Mouse (Mus musculus) adrenal gland, adult 2 months (tissue): ENCODE data around the gene Snx32. TPM values are rescaled to one million over a fixed set of nuclear protein-coding genes. Genes with fewer than 3 reads are reported as not detected.

Experiments
- DNase-seq: peaks from one replicate; pipeline ENCODE4 v3.0.0; 2021
- polyA plus RNA-seq: library from polyadenylated mRNA; depleted of rRNA; stranded (reverse); fragments of >200 nt; gene quantifications from 2 replicates; pipeline ENCODE4 v1.2.3, GENCODE M21; 2012
- total RNA-seq, 2 experiments: library from RNA; stranded (reverse); gene quantifications; 2 replicates each; pipeline ENCODE4 v1.2.3; 2021

Gene Snx32
- total and polyA plus RNA-seq, 3 experiments, result 12.2 to 14.1 (median 13.0) TPM

DNA sequence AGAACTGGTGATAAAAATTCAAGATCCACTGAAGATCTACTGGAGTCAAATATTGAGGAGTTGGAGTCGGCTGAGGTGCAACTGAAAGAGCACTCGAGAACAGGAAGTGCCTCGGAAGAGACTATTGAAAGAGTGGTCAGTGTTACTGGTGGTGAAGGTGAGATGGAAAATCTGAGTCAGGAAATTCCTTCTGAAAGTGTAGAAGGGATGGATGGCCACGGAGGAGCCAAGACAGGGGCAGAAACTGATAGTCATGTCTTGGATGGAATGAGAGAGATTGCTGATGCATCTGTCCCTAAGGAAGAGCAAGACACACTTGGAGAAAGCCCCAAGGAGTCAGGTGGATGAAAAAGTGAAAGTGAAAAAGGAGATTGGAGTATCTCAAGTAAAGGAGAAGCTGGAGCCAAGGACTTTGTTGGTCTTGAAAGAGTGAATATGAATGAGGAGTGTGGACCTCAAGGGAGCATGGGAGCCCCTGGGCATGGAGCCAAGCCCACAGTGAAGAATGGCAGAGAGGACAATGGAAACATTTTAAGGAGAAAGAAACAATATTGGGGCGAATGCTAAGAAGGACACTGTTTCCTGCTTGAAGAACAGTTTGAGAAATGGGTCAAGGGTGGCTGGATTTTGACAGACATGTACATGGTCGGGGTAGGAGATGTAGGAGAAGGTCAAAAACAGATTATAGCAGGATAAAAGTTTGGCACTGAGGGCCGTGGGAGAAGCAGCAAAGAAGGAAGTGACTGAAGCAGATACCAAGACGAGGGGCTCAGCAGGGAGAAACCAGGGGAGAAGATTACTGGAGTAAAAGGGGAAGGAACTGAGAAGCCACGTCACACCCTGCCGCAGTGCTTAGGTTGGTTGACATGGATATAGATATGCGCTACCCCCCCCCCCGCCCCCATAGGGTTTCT lies 2.0 kb upstream of the Snx32 start:
- no peak for DNase-seq

DNA sequence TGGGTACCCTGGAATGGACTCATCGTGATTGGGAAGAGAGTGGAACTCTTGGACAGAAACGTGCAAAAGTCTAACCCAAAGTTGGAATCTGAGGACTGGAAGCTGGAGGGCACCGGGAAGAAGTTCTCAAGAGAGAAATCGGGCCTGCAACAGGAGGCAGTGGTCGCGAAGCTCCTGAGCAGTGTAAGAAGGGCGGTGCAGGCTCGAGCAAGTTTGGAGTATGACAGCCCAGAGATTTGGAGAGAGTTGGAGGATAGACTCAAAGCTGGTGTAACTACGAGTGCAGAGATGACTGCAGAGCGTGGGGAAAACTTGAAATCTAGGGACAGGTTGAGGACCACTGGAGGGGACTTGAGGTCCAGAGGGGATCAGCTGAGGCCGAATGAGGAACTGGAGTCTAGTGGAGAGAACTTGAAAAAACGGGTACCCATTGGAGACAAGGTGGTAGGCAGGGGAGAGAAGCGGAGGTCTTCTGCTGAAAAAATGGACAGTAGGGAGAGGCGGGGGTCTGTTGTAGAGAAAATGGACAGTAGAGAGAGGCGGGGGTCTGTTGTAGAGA lies 815 bp upstream of the Snx32 start:
- no peak for DNase-seq

DNA sequence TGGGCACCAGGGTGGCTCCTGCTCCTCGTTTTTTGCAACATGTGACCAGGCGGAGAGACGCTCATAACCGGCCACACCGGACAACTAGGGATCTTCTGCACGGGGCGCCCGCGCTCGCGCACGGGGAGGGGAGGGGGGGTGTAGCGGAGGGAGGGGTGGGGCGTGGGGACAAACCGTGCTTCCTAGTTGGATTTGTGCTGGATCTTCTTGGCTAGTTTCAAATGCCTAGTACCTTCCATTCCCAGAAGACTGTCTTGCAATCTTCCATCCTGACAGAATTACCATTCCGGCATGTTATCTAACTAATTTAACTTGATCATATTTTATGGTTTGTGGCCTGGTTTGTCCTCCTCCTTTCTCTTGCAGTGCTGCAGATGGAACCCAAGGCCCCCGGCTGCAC lies 6.7 kb downstream of the Snx32 start, which contains the start of gene 1700020D05Rik:
TSS of gene 1700020D05Rik (minus strand) at position 101 of the 400 bp plus-strand sequence.
- no peak for DNase-seq

- peak; percentile 69 for DNase-seq
These were observed 9.9 kb downstream of the Snx32 start for GRCm38 (mm10) chr19:5500330-5500875.

DNA sequence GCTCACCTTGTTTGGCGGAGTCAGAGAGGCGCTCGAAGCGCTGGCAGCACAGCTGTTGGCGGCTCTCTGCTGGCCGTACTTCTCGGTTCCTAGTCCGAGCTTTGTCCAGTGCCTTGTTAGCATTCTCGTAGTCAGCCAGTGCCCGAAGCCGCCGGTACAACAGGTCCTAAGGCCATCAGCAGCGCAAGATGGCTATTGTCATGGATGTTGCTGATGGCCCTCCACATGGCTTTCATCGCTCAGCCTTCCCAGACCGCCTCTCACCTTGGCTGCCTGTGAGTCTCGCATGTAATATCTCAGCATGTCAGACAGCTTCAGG lies 14.3 kb downstream of the Snx32 start:
- DNase-seq, result no peak

DNA sequence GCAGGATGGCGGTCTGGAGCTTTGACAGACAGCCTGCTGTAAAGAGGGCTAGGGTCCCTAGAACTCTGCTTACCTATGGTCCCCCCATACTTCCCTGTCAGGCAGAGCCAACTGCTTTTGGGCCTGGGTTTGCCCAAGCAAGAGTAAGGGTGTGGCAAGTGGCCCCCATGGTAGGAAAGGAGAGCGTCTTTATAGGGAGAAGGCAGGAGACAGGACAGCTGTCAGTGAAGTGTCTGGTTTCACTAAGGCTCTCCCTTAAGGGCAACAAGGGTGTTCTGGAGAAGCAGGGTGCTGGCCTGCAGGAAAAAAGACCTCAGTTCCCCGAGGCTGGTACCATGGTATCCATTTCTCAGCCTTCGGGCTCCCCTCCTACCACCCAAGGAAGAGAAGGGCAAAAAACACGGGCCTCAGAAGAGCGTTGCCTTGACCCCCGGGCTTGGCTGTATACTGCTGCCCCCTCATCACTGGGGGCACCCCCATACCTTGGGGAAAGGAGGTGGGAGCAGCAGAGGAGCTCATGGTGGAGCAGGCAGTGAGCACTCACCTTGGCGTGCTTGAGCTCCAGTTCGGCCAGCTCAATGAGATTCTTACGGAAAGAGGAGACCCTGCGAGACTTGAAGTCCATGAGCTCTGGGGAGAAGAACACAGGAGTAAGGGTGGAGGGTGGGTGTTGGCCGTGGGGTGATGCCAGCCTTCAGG lies 14.8 kb downstream of the Snx32 start:
- DNase-seq, result peak; percentile 8

- DNase-seq, result no peak
These were observed 16.0 kb downstream of the Snx32 start for GRCm38 (mm10) chr19:5494314-5494713.

- DNase-seq, result peak; percentile 56
These were observed 17.0 kb downstream of the Snx32 start for GRCm38 (mm10) chr19:5493301-5493721.

DNA sequence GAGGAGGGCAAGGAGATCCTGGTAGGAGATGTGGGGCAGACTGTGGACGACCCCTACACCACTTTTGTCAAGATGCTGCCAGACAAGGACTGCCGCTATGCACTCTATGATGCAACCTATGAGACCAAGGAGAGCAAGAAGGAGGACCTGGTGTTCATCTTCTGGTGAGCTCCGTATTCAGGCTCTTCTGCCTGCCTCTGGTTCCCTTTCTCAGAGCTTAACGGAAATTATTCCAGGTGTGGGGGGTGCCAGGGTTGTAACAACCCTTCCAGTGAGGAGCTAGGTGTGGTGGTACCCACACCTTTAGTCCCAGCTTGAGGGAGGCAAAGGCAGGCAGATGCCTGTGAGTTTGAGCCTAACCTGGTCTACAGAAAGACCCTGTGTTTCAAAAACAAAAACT lies 17.7 kb downstream of the Snx32 start:
- DNase-seq, result no peak

DNA sequence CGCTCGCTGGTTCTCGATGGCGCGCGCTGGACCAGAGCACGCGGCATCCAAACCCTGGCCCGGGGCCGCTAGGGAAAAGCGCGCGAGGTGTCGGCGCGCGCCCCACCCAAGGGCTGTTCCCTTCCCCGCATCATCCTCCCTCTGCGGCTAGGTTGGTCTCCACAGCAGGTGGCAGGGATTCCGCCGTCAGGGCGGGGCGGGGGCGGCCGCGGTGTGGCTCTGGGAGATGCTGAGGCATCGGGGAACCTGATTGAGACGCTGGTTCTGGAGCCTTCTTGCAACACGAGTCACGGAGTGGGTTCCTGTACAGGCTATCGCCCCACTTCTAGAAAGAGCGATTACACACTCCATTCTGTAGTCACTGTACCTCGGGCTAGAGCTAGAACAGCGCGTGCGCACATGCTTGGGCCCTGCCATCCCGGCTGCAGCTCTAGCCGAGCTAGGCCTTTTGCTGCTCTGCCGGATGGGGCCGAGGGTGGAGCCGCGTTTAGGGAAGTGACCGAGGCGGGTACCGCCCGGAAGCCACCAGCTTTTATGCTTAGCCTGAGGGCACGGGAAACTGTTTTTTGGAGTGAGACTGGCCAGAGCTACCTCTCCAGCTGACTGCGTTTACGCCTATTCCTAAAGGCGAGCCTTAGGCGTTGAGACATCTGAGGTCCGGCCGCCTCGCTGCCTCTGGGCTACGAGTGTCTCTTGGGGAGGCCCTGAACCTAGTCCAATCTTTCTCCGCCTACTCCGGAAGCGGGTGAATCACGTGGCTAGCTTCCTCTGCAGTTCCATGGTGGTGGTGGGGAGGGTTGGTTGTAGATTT lies 19.2 kb downstream of the Snx32 start:
- peak; percentile 92 for DNase-seq

- peak; percentile 97 for DNase-seq
These were observed 19.9 kb downstream of the Snx32 start, which contains the start of gene Cfl1 for GRCm38 (mm10) chr19:5490313-5490897. Gene Cfl1, plus strand, starts transcription at chr19:5490455.

DNA sequence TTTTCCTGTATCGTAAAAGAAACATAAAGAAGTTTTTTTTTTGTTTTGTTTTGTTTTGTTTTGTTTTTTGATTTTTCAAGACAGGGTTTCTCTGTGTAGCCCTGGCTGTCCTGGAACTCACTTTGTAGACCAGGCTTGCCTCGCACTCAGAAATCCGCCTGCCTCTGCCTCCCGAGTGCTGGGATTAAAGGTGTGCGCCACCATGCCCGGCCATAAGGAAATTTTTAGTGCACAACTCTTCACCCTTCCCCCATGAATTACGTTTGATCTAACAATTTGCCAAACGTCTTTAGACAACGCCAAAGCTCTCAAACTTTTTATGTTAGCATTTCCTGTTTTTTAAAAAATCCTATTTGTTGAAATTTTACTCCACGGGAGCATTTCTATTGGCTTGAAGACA lies 20.6 kb downstream of the Snx32 start:
- peak; percentile 9 for DNase-seq

DNA sequence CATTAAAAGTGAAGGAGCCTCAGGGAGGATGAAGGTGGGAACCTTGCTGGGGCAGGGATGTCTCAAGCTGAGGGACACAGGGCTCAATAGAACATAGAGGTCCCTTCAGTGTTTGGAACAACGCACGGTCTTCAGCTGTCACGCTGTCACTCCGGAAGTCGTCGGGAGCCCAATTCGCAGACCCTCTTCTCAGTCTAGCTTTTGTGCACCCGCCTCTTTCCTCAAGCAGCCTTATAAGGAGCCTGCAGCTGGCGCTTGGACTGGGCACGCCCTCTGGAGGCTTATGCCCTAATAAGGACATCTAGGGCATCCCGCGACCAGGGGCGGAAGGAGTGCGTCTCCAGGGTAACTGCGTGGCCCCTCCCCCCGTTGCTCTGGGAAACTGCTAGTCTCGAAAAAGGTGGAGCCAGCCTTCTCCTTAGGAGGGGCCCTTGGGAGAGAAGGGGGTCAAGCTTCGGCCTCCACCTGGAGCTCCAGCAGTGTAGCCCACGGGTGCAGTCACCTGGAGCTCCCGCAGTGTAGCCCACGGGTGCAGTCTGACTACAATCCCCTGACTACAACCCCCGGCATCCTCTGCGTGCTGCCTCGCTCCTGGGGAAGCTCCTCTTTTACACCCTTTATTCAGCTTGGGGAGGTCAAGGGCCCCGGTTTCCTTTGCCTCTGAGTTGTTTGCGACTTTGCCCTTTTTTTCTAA lies 21.3 kb downstream of the Snx32 start:
- DNase-seq, result peak; percentile 98

- DNase-seq, result peak; percentile 98
These were observed 22.4 kb downstream of the Snx32 start, which contains the start of gene Mus81 for GRCm38 (mm10) chr19:5487768-5488550. Gene Mus81, minus strand, starts transcription at chr19:5488402.

DNA sequence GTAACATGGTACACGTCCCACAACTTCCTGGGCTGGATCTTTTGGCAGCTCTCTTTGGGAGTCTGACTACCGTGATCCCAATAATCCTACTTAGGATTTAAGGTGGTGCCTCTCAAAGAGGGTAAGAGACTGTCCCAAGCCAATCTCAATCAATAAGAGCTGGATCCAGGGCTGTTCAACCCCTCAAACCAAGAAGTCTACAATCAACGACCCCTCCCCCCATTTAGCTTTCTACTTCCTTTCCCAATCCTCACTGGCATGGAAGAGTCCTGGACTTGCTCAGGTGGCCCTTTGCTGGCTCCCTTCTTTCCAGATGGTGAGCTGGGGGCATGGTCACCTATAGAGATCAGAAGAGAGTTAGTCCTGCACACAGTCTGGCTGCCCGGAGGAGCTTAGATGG lies 23.6 kb downstream of the Snx32 start:
- no peak for DNase-seq

- DNase-seq, result no peak
These were observed 24.1 kb downstream of the Snx32 start for GRCm38 (mm10) chr19:5486286-5486685.

DNA sequence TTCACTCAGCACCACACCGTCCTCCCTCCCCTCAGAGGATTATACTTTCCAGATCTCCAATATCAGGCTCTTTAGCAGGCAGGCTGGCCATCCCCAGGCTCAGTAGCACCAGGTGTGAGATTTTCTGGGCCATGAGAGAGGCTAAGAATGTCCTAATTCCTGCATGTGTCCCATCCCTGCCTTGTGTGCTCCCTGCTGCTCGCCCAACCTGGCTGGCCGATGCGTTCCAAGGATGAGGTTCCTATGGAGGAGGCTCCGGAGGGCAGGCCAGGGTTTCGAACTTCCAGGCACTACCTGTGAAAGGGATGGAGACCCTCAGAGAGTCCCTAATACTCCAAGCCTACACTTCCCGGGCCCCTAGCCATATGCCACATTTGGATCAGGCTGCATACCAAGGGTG lies 24.5 kb downstream of the Snx32 start:
- DNase-seq, result no peak

DNA sequence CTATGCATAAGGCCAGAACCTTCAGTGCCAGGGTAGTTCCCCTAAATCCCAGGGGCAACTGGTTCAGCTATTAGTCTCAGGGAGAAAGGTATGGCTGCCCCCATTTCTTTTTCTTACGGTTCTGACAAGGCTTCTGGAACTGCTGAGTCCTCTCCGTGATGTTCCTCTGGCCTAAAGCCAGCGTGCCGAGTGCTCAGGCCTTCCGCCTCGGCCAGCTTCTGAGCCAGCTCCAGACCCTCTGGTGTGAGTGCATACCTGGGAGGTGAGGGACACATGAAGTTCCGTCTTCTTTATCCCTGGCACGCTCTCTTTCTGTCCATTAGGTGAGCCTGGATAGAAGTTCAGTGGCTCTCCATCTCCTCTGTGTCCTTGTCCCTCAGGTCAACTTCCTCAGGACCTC lies 25.0 kb downstream of the Snx32 start:
- DNase-seq, result no peak

GRCm38 (mm10) chr19:5484496-5484895 lies 25.8 kb downstream of the Snx32 start:
- DNase-seq, result no peak
